Mouse (Mus musculus) testis, adult 10 weeks (tissue): Measurements from ENCODE around the gene Ins1. TPM values are rescaled to one million over a fixed set of nuclear protein-coding genes. Genes with fewer than 3 reads are reported as not detected.

Experiments used
- polyA plus RNA-seq: library from polyadenylated mRNA; stranded (reverse); fragments of 350-450 nt; fragmentation: Illumina TruSeq; extraction: RNeasy Lipid Tissue Mini Kit (QIAGEN cat#74804); gene quantifications from one replicate; pipeline ENCODE4 v1.2.3, GENCODE M21; 2014; ENCODE audit warnings: low read depth, low replicate concordance

The Ins1 gene
- polyA plus RNA-seq, result not detected

GRCm38 (mm10) chr19:52263997-52264396 lies at the start of gene Ins1:
Gene Ins1 (plus strand): TSS chr19:52264297.

